Mouse (Mus musculus) CH12.LX (cell line): Measurements from ENCODE around the gene Arl5c. TPM values are rescaled to one million over a fixed set of nuclear protein-coding genes. Genes with fewer than 3 reads are reported as not detected.

Experiments
- DNase-seq: peaks from one replicate; pipeline ENCODE4 v3.0.0-alpha.2; 2013; ENCODE audit errors: extremely low read depth
- H3K27ac ChIP-seq: 2 replicates; pipeline ENCODE4 v1.5.1; 2012; ENCODE audit warnings: low read depth, mild to moderate bottlenecking, control low read depth, moderate library complexity; ENCODE audit not compliant: insufficient read depth
- H3K27me3 ChIP-seq: replicated peaks from 2 replicates; pipeline ENCODE3; 2012; ENCODE audit warnings: inconsistent platforms
- H3K36me3 ChIP-seq, 2 experiments: replicated peaks in 1 of 2; 2 replicates each; pipeline versions ENCODE3 to v1.6.1; 2012; ENCODE audit warnings: inconsistent platforms in 1 of 2, low read length in 1 of 2, mild to moderate bottlenecking in 1 of 2, mixed read lengths in 1 of 2, moderate library complexity in 1 of 2; ENCODE audit not compliant: control insufficient read depth in 1 of 2, insufficient read depth in 1 of 2
- H3K4me1 ChIP-seq, 2 experiments: 2 replicates each; pipeline ENCODE4 v1.6.1; 2012; ENCODE audit warnings: inconsistent platforms in 1 of 2, moderate library complexity in 1 of 2; ENCODE audit not compliant: insufficient read depth in 2 of 2, control insufficient read depth in 1 of 2
- H3K4me2 ChIP-seq: 2 replicates; pipeline ENCODE4 v1.6.1; 2012; ENCODE audit warnings: low read depth, mild to moderate bottlenecking, control low read depth; ENCODE audit not compliant: poor library complexity, insufficient read depth, severe bottlenecking
- H3K4me3 ChIP-seq, 3 experiments: fragments of 150-350 bp in 1 of 3; sonication (generic) in 1 of 3; replicated peaks in 1 of 3; 2 replicates each; pipeline versions ENCODE3 to v1.5.1; 2011 to 2012; ENCODE audit warnings: low read depth in 2 of 3, low read length in 2 of 3, mild to moderate bottlenecking in 2 of 3, moderate library complexity in 2 of 3, control low read depth in 1 of 3, improper control_type of control experiment in 1 of 3, inconsistent platforms in 1 of 3, mixed read lengths in 1 of 3; ENCODE audit not compliant: poor library complexity in 1 of 3
- H3K79me2 ChIP-seq: replicated peaks from 2 replicates; pipeline ENCODE4 v1.6.1; 2012; ENCODE audit warnings: mild to moderate bottlenecking, moderate library complexity; ENCODE audit not compliant: control insufficient read depth, poor library complexity, insufficient read depth, severe bottlenecking; ENCODE audit errors: extremely low read depth
- H3K9ac ChIP-seq: 2 replicates; pipeline ENCODE4 v1.6.1; 2012; ENCODE audit warnings: low read depth, mild to moderate bottlenecking, control low read depth, moderate library complexity; ENCODE audit not compliant: insufficient read depth
- H3K9me3 ChIP-seq: replicated peaks from 2 replicates; pipeline ENCODE3; 2012; ENCODE audit warnings: low read length, inconsistent platforms, mixed read lengths
- BHLHE40 ChIP-seq: IDR thresholded peaks from 2 replicates; pipeline ENCODE4 v1.6.1; 2011; ENCODE audit warnings: mild to moderate bottlenecking, low read depth, low read length, improper control_type of control experiment
- CHD2 ChIP-seq: IDR thresholded peaks from 2 replicates; pipeline ENCODE4 v1.6.1; 2011; ENCODE audit warnings: low read length, improper control_type of control experiment
- E2F4 ChIP-seq: IDR thresholded peaks from 2 replicates; pipeline ENCODE4 v1.6.1; 2011; ENCODE audit warnings: low read depth, low read length, improper control_type of control experiment; ENCODE audit not compliant: insufficient replicate concordance
- ELF1 ChIP-seq: IDR thresholded peaks from 2 replicates; pipeline ENCODE4 v1.6.1; 2014; ENCODE audit warnings: low read depth, mild to moderate bottlenecking, inconsistent platforms, low read length, improper control_type of control experiment
- EP300 ChIP-seq: IDR thresholded peaks from 2 replicates; pipeline ENCODE4 v1.6.1; 2011; ENCODE audit warnings: low read length, improper control_type of control experiment
- ETS1 ChIP-seq: conservative IDR thresholded peaks from 2 replicates; pipeline ENCODE4 v1.6.1; 2012; ENCODE audit warnings: low read depth, mild to moderate bottlenecking, inconsistent platforms, low read length, improper control_type of control experiment, moderate library complexity
- GABPA ChIP-seq: IDR thresholded peaks from 2 replicates; pipeline ENCODE4 v1.6.1; 2012; ENCODE audit warnings: low read depth, low read length, improper control_type of control experiment, inconsistent platforms; ENCODE audit not compliant: insufficient replicate concordance
- IRF4 ChIP-seq: IDR thresholded peaks from 2 replicates; pipeline ENCODE4 v1.6.1; 2014; ENCODE audit warnings: low read depth, mild to moderate bottlenecking, inconsistent platforms, low read length, improper control_type of control experiment
- JUN ChIP-seq: IDR thresholded peaks from 2 replicates; pipeline ENCODE4 v1.6.1; 2011; ENCODE audit warnings: low read depth, mild to moderate bottlenecking, low read length, improper control_type of control experiment, moderate library complexity; ENCODE audit not compliant: insufficient read depth
- KAT2A ChIP-seq: IDR thresholded peaks from 2 replicates; pipeline ENCODE4 v1.6.1; 2012; ENCODE audit warnings: low read length, improper control_type of control experiment, inconsistent platforms; ENCODE audit not compliant: insufficient replicate concordance
- MAZ ChIP-seq: IDR thresholded peaks from 2 replicates; pipeline ENCODE4 v1.6.1; 2012; ENCODE audit warnings: low read depth, mild to moderate bottlenecking, inconsistent platforms, low read length, improper control_type of control experiment, moderate library complexity
- MEF2A ChIP-seq: IDR thresholded peaks from 2 replicates; pipeline ENCODE4 v1.6.1; 2014; ENCODE audit warnings: low read depth, mild to moderate bottlenecking, inconsistent platforms, low read length, improper control_type of control experiment, borderline replicate concordance
- MXI1 ChIP-seq: IDR thresholded peaks from 2 replicates; pipeline ENCODE4 v1.6.1; 2011; ENCODE audit warnings: mild to moderate bottlenecking, low read depth, low read length, improper control_type of control experiment
- MYC ChIP-seq: IDR thresholded peaks from 2 replicates; pipeline ENCODE4 v1.6.1; 2011; ENCODE audit warnings: low read depth, mild to moderate bottlenecking, improper control_type of control experiment, low read length
- NELFE ChIP-seq: IDR thresholded peaks from 2 replicates; pipeline ENCODE4 v1.6.1; 2011; ENCODE audit warnings: low read depth, low read length, improper control_type of control experiment
- NRF1 ChIP-seq: IDR thresholded peaks from 2 replicates; pipeline ENCODE4 v1.6.1; 2014; ENCODE audit warnings: low read depth, mild to moderate bottlenecking, inconsistent platforms, low read length, improper control_type of control experiment, moderate library complexity
- POLR2A ChIP-seq: IDR thresholded peaks from 2 replicates; pipeline ENCODE4 v1.6.1; 2011; ENCODE audit warnings: low read depth, mild to moderate bottlenecking, improper control_type of control experiment, low read length
- POLR2AphosphoS2 ChIP-seq: IDR thresholded peaks from 2 replicates; pipeline ENCODE4 v1.6.1; 2011; ENCODE audit warnings: low read depth, low read length, improper control_type of control experiment
- RCOR1 ChIP-seq: conservative IDR thresholded peaks from 2 replicates; pipeline ENCODE4 v1.6.1; 2012; ENCODE audit warnings: low read depth, mild to moderate bottlenecking, inconsistent platforms, low read length, improper control_type of control experiment
- SMC3 ChIP-seq: IDR thresholded peaks from 2 replicates; pipeline ENCODE4 v1.6.1; 2011; ENCODE audit warnings: low read depth, low read length, improper control_type of control experiment
- TBP ChIP-seq: conservative IDR thresholded peaks from 2 replicates; pipeline ENCODE4 v1.6.1; 2011; ENCODE audit warnings: low read depth, low read length, improper control_type of control experiment
- UBTF ChIP-seq: IDR thresholded peaks from 2 replicates; pipeline ENCODE4 v1.6.1; 2012; ENCODE audit warnings: low read depth, mild to moderate bottlenecking, inconsistent platforms, low read length, improper control_type of control experiment, moderate library complexity
- USF2 ChIP-seq: conservative IDR thresholded peaks from 2 replicates; pipeline ENCODE4 v1.6.1; 2011; ENCODE audit warnings: low read depth, low read length, improper control_type of control experiment
- ZKSCAN1 ChIP-seq: IDR thresholded peaks from 2 replicates; pipeline ENCODE4 v1.6.1; 2012; ENCODE audit warnings: low read depth, inconsistent platforms, low read length, improper control_type of control experiment, borderline replicate concordance
- ZNF384 ChIP-seq: IDR thresholded peaks from 2 replicates; pipeline ENCODE4 v1.6.1; 2012; ENCODE audit warnings: low read depth, low read length, improper control_type of control experiment, inconsistent platforms
- dilution Hi-C: fragments of 300-500 bp; cut with MboI; formaldehyde crosslinking; loops from 2 replicates; pipeline ENCODE4 v1.14.3; 2020; ENCODE audit warnings: low sequenced_read_pairs; ENCODE audit not compliant: extremely low pct_unique_long_range_greater_than_20kb, extremely low pct_ligation_motif_present
- in situ Hi-C: fragments of 300-500 bp; cut with MboI; formaldehyde crosslinking; loops from 3 replicates; pipeline ENCODE4 v1.14.3; 2019; ENCODE audit warnings: low sequenced_read_pairs, low pct_ligation_motif_present, low pct_unique_long_range_greater_than_20kb, mixed read lengths
- polyA plus RNA-seq: library from polyadenylated mRNA; unstranded; fragments of >175 nt; gene quantifications from 2 replicates; pipeline ENCODE4 v1.2.1, GENCODE M21; 2012; ENCODE audit warnings: low read depth; ENCODE audit not compliant: insufficient read length
- total RNA-seq, 2 experiments: library from RNA; depleted of rRNA; stranded (reverse); fragments of 300-350 nt in 1 of 2; fragments of >200 nt in 1 of 2; gene quantifications; 2 replicates each; pipeline ENCODE4 v1.2.3; 2012 to 2014

Arl5c gene
- total and polyA plus RNA-seq, 3 experiments, result 28.5 to 45.5 (median 32.2) TPM

- in situ Hi-C loops, result no loop called here
- H3K4me3 ChIP-seq, result no peak overlapping the region
- dilution Hi-C loops, result no loop called here
- no peaks in the 10 kb centered on the region for H3K27me3 ChIP-seq
- H3K4me2 ChIP-seq, result no peak overlapping the region
- H3K27ac ChIP-seq, result no peak overlapping the region
- H3K79me2 ChIP-seq, result no peaks in the 10 kb centered on the region
- no peak for TF ChIP-seq SMC3
- TF ChIP-seq IRF4, result no peak
- TF ChIP-seq GABPA, result no peak
- no peak for TF ChIP-seq POLR2A
- no peak for TF ChIP-seq UBTF
- no peak for TF ChIP-seq ZKSCAN1
- TF ChIP-seq JUN, result no peak
- no peak for TF ChIP-seq RCOR1
- no peak for TF ChIP-seq TBP
- TF ChIP-seq E2F4, result no peak
- TF ChIP-seq MEF2A, result no peak
- TF ChIP-seq NRF1, result no peak
- TF ChIP-seq KAT2A, result no peak
- TF ChIP-seq ZNF384, result no peak
- no peak for TF ChIP-seq ELF1
- TF ChIP-seq EP300, result no peak
- no peak for TF ChIP-seq CHD2
- no peak for TF ChIP-seq POLR2AphosphoS2
- no peak for TF ChIP-seq USF2
- no peak for TF ChIP-seq NELFE
- no peak overlapping the region for H3K9ac ChIP-seq
- no peak for DNase-seq
- H3K9me3 ChIP-seq, result peaks cover 3% of the 10 kb centered on the region
- peaks cover 0 to 11% of the 10 kb centered on the region in 2 experiments; a peak in 1 of 4 replicates for H3K4me1 ChIP-seq
- H3K36me3 ChIP-seq, result no peaks in the 10 kb centered on the region
Observed at GRCm38 (mm10) chr11:98042741-98043140, 46.8 kb upstream of the Arl5c start.

- in situ Hi-C loops, result no loop called here
- TF ChIP-seq IRF4 (no peak), TBP (no peak), KAT2A (no peak), ETS1 (no peak), MAZ (no peak), GABPA (no peak), CHD2 (no peak), RCOR1 (no peak), BHLHE40 (no peak), NRF1 (no peak), MXI1 (no peak), MYC (no peak)
- Histone ChIP-seq H3K27ac (no peak overlapping the region), H3K79me2 (no peaks in the 10 kb centered on the region), H3K9me3 (peaks cover 3% of the 10 kb centered on the region), H3K4me3 (no peak overlapping the region), H3K9ac (no peak overlapping the region), H3K36me3 (no peaks in the 10 kb centered on the region), H3K4me2 (no peak overlapping the region), H3K4me1 (peaks cover 2 to 5% of the 10 kb centered on the region in 2 experiments; a peak in 2 of 4 replicates), H3K27me3 (no peaks in the 10 kb centered on the region)
- DNase-seq, result no peak
- dilution Hi-C loops, result no loop called here
Observed at GRCm38 (mm10) chr11:98040975-98041374, 45.0 kb upstream of the Arl5c start.
